Mouse (Mus musculus) R1 (cell line): ENCODE results near the gene Actg2.
"Not testable (repeated sequence)": the region's sequence is repeated elsewhere in the genome, so short reads cannot be mapped to it uniquely, and the experiment has no call there.

ENCODE experiments used
- DNase-seq: peaks from one replicate; pipeline ENCODE4 v3.0.0-alpha.2; 2018; ENCODE audit warnings: low read depth, low spot score

Gene Actg2

DNA sequence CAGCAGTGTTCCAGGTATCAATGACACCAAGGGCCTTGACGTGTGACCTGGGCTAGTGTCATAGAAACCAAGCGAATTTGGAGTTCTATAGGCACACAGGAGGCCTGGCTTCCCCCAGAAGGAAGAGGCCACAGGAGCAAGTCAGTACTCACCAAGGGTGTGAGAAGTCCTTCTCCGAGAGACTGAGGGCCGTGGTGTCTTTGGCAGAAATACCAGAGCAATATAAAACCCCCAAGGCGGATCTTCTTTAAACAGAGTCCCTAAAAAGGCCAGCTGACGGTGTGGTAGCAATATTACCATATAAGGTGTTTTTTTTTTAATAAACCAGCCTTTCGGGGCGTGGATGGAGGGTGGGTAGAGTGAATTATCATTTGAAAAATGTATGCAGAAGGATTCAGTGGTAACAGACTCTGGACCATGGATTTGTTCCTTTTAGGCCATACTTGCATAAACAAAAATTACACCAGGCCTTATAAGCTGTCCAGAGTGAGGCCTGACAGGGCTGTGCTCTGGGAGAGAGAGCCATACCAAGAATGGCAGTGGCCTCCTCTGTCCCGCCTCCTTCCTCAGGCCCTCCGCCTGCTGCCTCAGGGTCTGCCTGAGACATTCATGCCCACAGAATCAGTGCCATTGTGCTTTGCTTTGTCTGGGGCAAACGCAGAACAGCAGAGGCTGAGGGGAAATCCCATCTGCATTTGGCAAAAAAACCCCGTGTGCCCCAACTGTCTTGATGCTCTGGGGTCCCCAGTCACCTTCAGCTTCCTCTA lies at the start of gene Actg2:
Actg2 (minus strand) TSS at position 238 of the 767 bp plus-strand sequence.
- no peak for DNase-seq

DNA sequence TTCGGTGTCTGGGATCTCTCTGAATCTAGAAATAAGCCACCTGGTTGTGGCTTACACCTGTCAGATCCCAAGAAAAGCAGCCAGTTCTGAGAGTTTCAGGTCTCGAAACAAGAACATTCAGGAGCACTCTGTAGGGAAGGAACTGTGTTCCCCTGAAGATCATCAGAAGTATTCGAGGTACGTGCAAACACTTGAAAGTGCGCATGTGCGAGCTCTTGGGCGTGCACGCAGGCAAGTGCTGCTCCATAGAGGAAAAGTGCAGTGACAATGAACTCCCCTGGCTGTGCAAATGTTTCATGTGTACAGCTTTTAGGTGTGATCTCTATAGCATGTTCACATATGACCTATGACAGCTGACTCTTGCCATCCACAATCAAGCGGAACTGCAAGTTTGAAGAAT lies 49.3 kb upstream of the Actg2 start:
- DNase-seq, result not testable (repeated sequence)

DNA sequence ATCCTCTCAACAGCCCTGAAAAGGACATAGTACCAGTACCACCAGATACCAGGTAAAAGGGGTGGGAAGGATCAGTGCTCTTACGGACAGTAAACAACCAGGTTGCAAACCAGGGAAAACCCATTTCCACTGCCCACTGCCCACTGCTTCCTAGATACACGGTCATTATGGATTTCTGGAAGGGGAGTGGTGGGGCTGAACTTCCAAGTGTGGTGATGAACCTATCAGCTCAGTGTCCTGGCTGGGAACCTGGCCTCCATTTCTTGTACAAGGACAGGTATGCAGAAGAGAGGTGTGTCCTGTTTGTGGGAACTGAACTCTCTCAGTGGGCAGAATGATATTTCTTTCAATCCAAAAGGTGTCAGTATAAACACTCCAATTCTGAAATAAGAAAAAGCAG lies 47.5 kb upstream of the Actg2 start:
- DNase-seq, result no peak

DNA sequence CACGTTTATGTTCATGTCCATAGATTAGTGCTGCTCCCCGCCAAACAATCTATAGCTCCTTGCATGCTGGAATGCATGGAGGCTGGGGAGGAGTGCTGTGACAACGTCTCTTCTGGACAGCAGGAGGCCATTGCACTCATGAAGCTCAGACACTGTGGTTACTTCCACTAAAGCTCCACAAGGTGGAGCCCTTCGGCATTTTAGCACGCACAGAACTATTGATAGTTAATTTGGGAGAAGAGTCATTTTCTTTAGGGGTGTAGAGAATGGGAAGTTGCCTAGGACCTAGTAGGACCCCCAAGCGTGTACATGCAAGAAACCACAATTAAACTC lies 46.8 kb upstream of the Actg2 start:
- peak; percentile 84 for DNase-seq

DNA sequence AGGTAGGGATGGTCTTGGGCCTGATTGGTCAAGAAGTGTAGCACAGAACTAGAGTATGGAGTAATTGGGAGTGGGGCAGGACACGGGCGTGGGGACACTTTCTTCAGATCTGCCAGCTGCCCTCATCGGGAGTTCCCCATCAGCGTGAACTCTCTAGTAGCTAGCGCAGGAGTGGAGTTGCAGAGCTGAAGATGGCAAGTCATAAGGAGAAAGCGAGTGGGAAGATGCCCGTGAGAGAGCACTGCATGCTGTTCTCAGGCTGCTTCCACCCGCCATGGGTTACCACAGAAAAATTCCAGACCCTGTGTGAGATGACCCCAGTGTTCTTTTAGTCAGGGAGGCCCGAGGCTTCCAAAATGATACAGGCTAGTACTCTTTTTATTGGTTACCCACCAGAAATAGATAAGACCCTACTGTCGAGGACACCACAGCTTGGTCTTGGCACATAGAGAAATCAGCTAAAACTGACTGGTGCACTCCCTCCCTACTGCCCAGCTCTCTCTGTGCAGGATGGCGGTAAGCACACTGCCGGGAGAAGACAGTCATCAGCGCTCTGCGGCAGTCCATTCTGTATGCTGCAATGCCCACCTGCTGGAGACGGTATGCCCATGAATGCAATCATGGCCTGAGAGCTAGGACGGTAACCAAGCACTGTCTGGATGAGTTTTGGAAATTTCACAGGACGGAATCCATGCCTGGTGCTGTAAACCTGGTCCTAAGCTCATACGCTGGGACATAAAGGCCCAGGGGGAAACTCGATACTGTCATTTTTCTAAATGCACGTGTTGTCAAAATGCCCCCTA lies 46.3 kb upstream of the Actg2 start:
- DNase-seq, result no peak

DNA sequence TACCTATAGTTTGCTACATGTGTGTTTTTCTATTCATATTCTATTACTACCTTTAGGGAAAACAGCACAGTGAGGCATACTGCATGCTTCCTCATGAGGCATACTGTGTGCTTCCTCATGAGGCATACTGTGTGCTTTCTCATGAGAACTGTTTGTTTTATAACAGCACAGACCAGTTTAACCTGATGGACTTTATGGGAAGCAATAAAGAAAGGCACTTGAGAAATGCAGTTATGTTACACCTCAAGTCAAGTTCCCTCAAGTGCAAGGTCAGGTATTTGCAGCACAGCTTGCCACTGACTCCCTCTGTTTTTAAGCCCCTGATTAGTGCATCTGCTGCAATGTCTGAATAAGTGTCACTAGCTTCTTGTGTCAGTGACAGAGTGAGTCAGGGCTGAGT lies 41.5 kb upstream of the Actg2 start:
- DNase-seq, result no peak

DNA sequence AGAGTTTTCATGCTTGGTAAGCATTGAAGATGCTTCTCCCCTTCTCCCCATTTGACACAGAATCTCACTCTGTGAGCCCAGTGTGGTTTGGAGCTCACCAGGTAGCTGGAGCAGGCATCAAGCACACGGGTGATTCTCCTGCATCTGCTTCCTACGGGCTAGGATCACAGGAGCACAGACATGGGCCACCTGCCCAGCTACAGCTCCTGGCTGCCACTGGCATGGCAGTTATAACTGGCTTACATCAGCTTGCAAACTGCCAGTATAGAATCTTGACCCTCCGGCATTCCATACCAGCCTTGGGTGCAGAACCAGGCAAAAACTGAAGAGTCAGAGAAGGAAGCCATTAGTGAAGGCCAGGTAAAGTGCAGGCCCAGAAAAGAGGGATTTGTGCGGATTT lies 39.5 kb upstream of the Actg2 start:
- DNase-seq, result no peak

DNA sequence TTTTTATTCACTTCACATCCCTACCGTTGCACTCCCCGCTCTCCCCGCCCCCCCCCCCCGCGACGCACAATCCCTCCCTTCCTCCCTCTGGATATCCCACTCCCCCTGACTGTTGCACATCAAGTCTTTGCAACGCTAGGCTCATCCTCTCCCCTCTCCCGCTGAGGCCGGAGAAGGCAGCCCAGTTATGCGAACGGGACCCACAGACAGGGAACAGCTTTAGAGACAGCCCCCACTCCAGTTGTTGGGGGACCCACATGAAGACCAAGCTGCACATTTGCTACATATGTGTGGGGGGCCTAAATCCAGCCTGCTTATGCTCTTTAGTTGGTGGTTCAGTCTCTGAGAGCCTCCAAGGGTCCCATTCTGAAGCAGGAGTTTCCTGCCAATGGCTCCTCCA lies 36.6 kb upstream of the Actg2 start, which contains the start of gene Stambp:
Stambp (minus strand) TSS at position 59 of the 400 bp plus-strand sequence.
- DNase-seq, result no peak

DNA sequence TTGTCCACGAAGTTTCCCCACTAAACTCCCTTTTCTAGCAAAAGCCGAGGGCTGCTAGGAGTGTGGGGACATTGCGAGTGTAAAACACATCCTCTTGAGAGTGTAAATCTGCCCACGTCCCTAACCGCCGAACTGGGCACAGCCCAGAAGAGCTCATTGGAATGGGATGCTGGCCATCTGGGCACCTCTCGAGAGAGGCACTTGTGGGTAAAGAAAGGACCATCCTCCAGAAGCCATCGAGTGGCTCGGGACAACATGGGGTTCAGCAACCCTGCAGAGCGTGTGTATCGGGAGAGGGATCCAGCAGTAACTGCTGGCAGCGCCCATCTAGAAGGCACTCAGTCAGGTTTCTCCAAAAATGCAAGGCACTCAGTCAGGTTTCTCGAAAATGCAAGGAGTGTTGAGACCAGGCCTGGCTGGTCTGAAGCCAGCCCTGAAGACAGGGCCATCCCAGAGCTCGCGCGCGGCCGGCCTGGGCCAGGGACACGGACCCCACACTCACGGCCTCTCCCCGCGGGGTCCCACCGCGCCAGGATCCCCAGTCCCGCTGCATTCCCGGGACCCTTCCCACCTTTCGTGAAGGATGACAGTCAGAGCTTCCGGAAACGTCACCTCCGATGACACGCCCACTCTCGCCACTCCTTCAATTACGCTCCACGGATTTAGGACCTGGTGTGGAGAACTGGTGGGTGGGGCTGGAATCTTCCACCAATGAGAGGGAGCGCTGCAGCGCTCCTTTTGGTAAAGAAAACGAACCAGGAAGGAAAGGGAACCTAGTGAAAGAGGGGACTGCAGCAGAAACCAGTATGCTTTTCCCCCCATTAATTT lies 36.0 kb upstream of the Actg2 start:
- peak; percentile 96 for DNase-seq

DNA sequence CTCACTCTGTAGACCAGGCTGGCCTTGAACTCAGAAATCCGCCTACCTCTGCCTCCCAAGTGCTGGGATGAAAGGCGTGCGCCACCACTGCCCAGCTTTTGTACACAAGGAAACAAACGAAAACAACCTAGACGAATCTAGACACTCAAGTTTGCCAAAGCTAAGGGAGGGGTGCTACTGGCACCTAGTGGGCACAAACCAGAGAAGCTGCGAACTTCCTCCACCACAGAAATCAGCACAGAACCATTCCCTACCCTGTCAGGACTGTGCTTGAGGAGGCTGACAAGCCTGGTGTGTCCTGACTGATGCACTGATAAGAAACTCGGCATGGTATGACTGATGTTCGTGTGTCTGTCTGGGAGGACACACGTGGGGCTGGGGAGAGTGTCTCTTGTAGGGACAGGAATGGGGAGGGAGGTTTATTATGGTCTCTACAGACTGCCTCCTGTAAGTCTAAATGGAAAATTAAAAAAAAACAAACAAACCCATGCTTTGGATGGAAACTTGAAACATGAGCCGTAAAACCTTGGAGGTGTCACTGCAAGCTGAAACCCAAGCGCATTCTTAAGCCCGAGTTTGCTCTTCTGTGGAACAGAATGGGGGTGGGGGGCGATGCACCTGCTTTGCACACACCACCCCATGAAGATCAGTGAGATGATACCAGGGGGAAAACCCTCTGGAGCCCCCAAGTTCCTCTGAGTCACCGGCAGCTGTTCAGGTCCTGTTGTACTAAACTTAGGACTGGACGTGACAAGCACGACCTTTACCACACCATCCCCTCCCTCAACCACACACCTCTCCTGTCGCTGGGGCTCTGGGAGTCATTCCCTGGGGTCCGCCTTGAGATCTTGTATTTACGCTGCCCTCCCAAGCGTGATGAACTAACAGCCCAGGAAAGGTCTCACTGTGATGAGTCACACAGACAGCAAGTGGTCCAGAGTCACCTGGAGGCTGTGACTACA lies 33.1 kb upstream of the Actg2 start:
- no peak for DNase-seq

DNA sequence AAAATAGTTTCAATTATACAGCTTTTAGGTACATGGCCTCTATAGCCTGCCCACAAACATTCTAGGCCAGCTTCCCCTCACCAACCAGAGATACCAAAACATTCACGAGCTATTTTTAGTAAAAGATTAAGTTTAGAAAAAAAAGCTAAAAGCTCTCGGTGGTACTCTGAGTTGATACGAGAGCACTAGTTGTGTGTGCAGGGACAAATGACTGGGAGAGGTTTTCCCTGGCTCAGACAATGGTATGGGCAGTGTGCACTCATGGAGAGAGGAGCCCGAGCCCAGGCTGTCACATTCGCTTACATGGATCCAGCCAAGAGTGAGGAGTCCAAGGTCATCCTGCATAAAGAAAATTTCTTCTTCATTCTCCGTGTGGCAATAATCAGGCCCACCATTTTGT lies 19.9 kb upstream of the Actg2 start:
- no peak for DNase-seq

DNA sequence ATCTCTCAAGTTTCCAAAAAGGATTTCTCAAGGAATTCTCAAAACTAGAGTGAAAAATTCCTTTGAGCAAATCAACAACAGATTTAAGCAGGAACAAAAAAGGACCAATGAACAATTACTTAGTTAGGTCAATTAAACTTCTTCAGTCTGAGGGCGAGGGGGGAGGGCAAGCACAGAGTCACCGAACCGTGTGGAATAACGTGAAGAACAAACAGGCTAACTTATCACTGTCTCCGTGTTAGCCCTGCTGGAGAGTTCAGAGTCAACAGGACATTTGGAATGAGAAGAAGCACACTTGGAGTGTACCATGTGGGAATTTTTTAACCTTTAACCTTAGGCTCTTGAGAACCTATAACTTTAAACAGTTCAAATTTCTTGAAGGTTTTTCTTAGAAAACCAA lies 12.3 kb upstream of the Actg2 start:
- no peak for DNase-seq

DNA sequence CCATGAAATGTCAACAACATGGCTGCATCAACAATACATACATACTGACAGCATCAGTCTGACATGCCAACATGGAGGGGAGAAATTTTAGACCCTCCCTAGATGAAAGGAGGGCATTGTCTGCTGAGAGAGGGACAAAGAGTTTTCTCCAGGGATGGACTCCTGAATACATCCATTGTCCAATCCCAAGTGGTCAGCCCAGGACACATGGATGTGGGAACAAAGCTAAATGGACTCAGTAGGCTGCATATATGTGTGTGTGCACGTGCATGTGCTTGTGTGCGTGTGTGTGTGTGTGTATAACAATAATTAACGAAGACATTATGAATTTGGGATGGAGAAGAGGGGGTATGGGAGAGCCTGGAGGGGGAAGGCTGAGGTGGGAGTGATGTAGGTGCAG lies 9.7 kb upstream of the Actg2 start:
- no peak for DNase-seq

DNA sequence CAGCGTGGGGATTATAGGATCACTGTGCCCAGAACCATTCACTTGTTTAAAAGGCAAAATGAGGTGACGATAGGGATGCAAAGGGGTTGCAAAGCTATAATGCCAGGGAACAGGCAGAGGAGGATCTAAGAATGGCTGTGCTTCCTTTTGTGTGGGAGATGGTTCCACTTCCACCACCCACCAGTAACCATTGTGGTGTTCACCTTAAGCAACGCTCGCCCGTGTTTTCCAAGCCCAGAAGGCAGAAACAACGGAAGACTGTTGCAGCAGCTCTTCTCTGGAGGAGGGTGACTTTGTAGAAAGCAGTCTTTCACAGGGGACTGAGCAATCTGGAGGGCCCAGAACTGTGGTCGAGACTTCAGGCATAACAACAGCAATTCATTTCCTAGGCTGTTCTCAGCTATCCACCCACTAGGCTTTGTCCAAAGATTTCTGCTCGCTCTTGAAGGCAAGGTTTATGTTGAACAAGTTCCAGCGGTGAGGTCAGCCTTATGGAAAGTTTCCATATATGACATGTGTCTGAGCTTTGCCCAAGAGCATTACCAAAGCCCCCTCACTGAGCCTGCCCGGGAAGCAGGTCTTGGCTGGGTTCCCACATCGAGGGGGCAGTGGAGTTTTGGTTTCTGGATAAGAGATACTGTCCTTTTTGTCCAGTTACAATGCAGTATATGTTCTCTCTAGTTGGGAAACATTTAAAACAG lies 5.8 kb upstream of the Actg2 start:
- no peak for DNase-seq

DNA sequence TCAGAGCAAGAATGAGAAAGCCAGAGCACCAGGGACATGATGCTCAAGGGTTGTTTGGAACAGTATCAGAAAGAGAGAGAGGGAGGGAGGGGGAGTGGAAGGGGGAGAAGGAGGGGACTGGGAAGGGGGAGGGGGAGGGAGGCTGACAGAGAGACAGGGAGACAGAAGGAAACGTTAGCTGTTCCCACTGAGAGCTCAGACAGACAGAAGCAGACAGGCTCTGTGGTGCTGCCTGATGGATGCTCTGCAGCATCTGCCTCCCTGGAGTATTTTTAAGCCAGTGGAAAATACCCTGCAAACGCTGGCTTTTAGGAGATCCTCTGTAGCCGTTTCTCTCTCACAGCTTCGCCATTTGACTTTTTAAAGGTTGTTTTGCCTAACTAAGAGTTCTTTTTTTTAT lies 4.0 kb upstream of the Actg2 start:
- DNase-seq, result no peak

DNA sequence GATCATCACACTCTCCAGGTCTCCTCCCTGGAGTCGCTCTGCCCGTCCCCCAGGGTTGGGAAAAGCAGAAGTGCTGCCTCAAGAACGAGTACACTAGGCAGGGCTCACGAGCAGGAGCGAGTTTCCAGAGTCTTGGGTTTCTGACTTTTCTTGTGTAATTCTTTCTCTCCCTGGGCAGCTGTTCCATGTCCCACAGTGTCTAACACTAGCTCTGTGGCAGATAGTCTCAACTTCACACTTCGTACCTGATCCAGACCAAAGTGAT lies 662 bp upstream of the Actg2 start:
- no peak for DNase-seq

DNA sequence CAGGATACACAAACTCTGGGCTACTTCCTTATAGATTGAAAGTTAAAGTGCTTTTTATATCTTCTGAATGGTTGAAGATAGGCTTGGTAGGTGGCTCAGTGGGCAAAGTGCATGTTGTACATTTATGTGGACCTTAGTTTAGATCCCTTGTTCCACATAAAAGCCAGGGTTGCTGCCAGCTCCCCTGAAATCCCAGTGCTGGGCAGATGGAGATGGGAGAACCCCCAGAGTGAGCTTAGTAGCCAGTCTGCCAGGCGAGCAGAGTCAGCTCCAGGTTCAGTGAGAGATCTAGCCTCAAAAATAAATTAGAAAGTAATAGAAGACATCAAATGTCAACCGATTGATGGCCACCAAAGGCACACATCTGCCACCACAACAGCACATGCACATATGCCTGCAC lies 3.5 kb downstream of the Actg2 start:
- no peak for DNase-seq

DNA sequence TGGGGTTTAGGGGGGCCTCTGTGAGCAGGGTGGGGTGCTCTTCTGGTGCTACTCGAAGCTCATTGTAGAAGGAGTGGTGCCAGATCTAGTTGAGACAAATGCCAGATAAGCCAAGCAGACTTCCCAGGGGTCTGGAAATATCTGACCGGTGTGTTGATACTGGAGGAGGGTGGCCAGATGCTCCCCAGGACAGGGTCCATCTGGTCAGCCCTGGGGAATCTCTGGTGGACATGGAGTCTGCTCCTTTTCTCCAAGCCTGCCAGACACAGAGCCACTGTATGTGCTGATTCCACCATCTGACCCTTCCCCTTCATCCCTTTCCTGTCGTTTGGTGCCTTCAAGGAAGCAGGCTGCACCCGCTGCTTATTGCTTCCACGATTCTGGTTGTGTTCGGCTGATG lies 12.9 kb downstream of the Actg2 start:
- DNase-seq, result no peak

DNA sequence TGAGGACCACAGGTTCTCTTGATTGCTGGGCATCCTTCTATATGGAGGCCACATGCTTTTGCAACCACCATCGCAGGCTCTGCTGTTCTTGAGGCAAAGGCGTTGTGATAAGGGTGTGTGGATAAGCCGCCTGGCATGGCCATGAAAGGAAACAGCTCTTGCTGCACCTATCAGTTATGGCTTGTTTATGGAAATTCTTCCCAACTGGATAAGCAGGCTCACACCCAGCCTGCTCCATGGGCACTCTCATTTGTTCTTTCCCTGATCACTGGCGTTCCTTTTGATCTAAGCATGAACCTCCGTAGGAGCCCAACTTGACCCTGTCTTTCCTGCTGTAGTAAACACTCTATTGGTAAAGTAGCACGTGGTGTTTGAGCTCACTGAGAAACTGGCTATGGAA lies 14.3 kb downstream of the Actg2 start:
- DNase-seq, result no peak

DNA sequence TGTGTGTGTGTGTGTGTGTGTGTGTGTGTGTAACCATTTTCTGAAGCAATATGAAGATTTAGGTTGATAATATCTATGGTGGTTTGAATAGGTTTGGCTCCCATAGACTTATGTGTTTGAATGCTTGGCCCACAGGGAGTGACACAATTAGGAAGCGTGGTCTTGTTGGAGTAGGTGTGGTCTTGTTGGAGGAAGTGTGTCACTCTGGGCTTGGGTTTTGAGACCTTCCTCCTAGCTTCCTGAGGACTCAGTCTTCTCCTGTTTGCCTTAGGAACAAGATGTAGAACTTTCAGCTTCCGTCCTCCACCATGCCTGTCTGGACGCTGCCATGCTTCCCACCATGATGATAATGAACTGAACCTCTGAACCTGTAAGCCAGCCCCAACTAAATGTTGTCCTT lies 17.4 kb downstream of the Actg2 start:
- no peak for DNase-seq

DNA sequence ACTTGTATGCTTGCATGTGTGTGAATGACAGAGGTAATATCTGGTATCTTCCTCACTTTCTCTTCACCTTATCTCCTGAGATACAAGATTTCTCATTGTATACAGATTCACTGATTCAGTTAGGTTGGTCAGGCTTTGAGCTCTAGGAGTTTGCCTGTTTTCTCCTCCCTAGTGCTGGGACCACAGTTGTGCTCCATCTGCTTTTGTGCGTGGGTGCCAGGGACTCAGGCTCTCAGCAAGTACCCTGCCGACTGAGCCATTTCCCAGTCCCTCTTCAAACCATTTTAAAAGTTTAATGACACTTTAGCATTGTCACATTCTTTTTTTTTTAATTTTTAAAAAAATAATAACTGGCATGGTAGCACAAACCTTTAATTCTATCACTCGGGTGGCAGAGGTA lies 20.9 kb downstream of the Actg2 start:
- DNase-seq, result no peak
